Mouse (Mus musculus): ENCODE results near the gene Mettl14. TPM values are rescaled to one million over a fixed set of nuclear protein-coding genes. Genes with fewer than 3 reads are reported as not detected.

Mettl14 gene
- polyA plus RNA-seq, 1 experiment from 2014 or later: 29.2 TPM

GRCm38 (mm10) chr3:123334947-123335346, 51.0 kb downstream of the Mettl14 start:
- H3K9me3 ChIP-seq: no peaks in the 10 kb centered on the region
- peaks cover 17% of the 10 kb centered on the region for H3K36me3 ChIP-seq
- H3K4me3 ChIP-seq: no peak overlapping the region
- no peak overlapping the region; the same call in 1 of the 2 replicates for H3K27ac ChIP-seq
- no peak overlapping the region for H3K9ac ChIP-seq
- WGBS: 67% methylated on average over 7 of the region's 7 CpGs
- H3K4me1 ChIP-seq: peaks cover 13% of the 10 kb centered on the region; the same call in 1 of the 2 replicates
- no peaks in the 10 kb centered on the region for H3K27me3 ChIP-seq
- H3K4me2 ChIP-seq: no peak overlapping the region
- ATAC-seq (ENCODE audit: insufficient number of reproducible peaks, insufficient read depth, low FRiP score, low TSS enrichment, low read depth): no peak

- Histone ChIP-seq H3K4me1 (peaks cover 15% of the 10 kb centered on the region), H3K4me2 (no peak overlapping the region), H3K4me3 (no peak overlapping the region), H3K27ac (no peak overlapping the region), H3K9ac (no peak overlapping the region), H3K27me3 (no peaks in the 10 kb centered on the region), H3K36me3 (peaks cover 17% of the 10 kb centered on the region), H3K9me3 (no peaks in the 10 kb centered on the region)
- 31% methylated on average over 4 of the region's 4 CpGs for WGBS
- no peak for ATAC-seq (ENCODE audit: insufficient number of reproducible peaks, insufficient read depth, low FRiP score, low TSS enrichment, low read depth)
These were observed 52.9 kb downstream of the Mettl14 start for GRCm38 (mm10) chr3:123333055-123333424.

DNA sequence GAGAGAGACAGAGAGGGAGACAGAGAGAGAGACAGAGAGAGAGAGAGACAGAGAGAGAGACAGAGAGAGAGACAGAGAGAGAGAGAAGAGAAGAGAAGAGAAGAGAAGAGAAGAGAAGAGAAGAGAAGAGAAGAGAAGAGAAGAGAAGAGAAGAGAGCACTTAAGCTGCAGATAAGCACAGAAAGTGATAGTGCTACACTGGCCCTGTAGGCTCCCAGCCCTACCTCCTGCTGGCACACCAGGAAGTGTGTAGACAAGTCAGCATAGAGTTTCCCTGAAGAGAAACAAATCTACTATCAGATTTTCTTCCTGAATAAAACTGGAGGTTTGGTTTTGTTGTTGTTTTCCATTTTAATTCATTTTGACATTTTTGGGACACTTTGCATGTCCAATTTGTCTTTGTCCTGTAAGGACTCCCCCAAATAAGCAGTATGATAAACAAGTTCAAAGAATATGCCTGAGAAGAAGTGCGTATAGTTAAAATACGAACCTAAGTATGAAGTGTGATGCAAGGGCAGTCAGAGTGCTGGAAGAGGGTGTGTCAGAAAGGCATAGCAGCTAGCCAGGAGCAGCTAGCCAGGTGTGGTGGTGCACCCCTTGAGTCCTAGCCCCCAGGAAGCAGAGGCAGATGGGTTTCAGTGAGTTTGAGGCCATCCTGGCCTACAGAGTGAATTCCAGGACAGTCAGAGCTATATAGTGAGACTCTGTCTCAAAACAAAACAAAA, 53.4 kb downstream of the Mettl14 start:
- 90% methylated on average over 2 of the region's 2 CpGs for WGBS
- H3K9ac ChIP-seq: no peak overlapping the region
- H3K27me3 ChIP-seq: no peaks in the 10 kb centered on the region
- no peak overlapping the region for H3K4me3 ChIP-seq
- H3K36me3 ChIP-seq: peaks cover 19% of the 10 kb centered on the region
- H3K4me2 ChIP-seq: no peak overlapping the region
- ATAC-seq (ENCODE audit: insufficient number of reproducible peaks, insufficient read depth, low FRiP score, low TSS enrichment, low read depth): no peak
- no peak overlapping the region for H3K27ac ChIP-seq
- H3K4me1 ChIP-seq: peaks cover 12% of the 10 kb centered on the region
- no peaks in the 10 kb centered on the region for H3K9me3 ChIP-seq

GRCm38 (mm10) chr3:123330221-123330620, 55.7 kb downstream of the Mettl14 start:
- Histone ChIP-seq H3K36me3 (peaks cover 16% of the 10 kb centered on the region), H3K4me3 (no peak overlapping the region), H3K9ac (no peak overlapping the region), H3K27ac (no peak overlapping the region), H3K27me3 (no peaks in the 10 kb centered on the region), H3K4me2 (no peak overlapping the region), H3K9me3 (no peaks in the 10 kb centered on the region), H3K4me1 (peaks cover 9% of the 10 kb centered on the region; the same call in 1 of the 2 replicates)
- 77% methylated on average over 4 of the region's 4 CpGs for WGBS
- ATAC-seq (ENCODE audit: insufficient number of reproducible peaks, insufficient read depth, low FRiP score, low TSS enrichment, low read depth): no peak

- H3K9ac ChIP-seq: no peak overlapping the region
- no peaks in the 10 kb centered on the region for H3K9me3 ChIP-seq
- peaks cover 12% of the 10 kb centered on the region for H3K4me1 ChIP-seq
- ATAC-seq (ENCODE audit: insufficient number of reproducible peaks, insufficient read depth, low FRiP score, low TSS enrichment, low read depth): no peak
- H3K27ac ChIP-seq: no peak overlapping the region
- H3K36me3 ChIP-seq: peaks cover 16% of the 10 kb centered on the region
- 41% methylated on average over 6 of the region's 6 CpGs for WGBS
- no peak overlapping the region for H3K4me3 ChIP-seq
- no peak overlapping the region for H3K4me2 ChIP-seq
- H3K27me3 ChIP-seq: no peaks in the 10 kb centered on the region
These were observed 56.7 kb downstream of the Mettl14 start for GRCm38 (mm10) chr3:123329251-123329650.

DNA sequence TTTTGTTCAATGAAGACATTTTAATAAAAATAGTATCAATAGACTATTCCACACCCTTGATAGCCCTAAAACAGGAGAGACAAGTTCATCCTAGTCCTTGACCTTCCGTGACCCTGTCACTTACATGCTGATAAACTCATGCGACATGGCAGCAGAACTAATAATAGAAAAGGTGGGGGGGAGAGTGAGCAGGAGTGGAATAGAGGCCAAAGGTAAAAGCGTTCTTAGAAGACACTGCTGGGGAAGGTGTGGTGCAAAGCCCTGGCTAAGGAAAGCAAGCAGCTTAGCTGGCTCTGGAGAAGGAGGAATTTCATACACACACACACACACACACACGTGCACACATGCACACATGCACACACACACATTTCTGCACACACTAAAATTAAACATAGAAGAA, 61.6 kb downstream of the Mettl14 start:
- 77% methylated on average over 4 of the region's 4 CpGs for WGBS
- H3K36me3 ChIP-seq: peaks cover 12% of the 10 kb centered on the region
- H3K9ac ChIP-seq: no peak overlapping the region
- H3K9me3 ChIP-seq: no peaks in the 10 kb centered on the region
- no peaks in the 10 kb centered on the region for H3K27me3 ChIP-seq
- H3K27ac ChIP-seq: no peak overlapping the region
- no peak overlapping the region for H3K4me3 ChIP-seq
- no peak overlapping the region for H3K4me2 ChIP-seq
- peaks cover 12% of the 10 kb centered on the region for H3K4me1 ChIP-seq
- no peak for ATAC-seq (ENCODE audit: insufficient number of reproducible peaks, insufficient read depth, low FRiP score, low TSS enrichment, low read depth)

GRCm38 (mm10) chr3:123322147-123322546, 63.8 kb downstream of the Mettl14 start:
- peaks cover 5% of the 10 kb centered on the region; the same call in 1 of the 2 replicates for H3K36me3 ChIP-seq
- no peak for ATAC-seq (ENCODE audit: insufficient number of reproducible peaks, insufficient read depth, low FRiP score, low TSS enrichment, low read depth)
- peaks cover 10% of the 10 kb centered on the region; the same call in 1 of the 2 replicates for H3K4me1 ChIP-seq
- H3K4me3 ChIP-seq: no peak overlapping the region
- H3K9me3 ChIP-seq: no peaks in the 10 kb centered on the region
- H3K4me2 ChIP-seq: no peak overlapping the region
- no peaks in the 10 kb centered on the region for H3K27me3 ChIP-seq
- WGBS: 25% methylated on average over 1 of the region's 1 CpGs
- H3K9ac ChIP-seq: no peak overlapping the region
- no peak overlapping the region for H3K27ac ChIP-seq

- Histone ChIP-seq H3K27me3 (no peaks in the 10 kb centered on the region), H3K27ac (no peak overlapping the region), H3K9ac (no peak overlapping the region), H3K4me2 (no peak overlapping the region), H3K4me3 (no peak overlapping the region), H3K36me3 (0 out of 2 replicates have a peak, but pooled peaks cover 4% of the 10 kb centered on the region), H3K4me1 (peaks cover 10% of the 10 kb centered on the region; the same call in 1 of the 2 replicates), H3K9me3 (no peaks in the 10 kb centered on the region)
- ATAC-seq (ENCODE audit: insufficient number of reproducible peaks, insufficient read depth, low FRiP score, low TSS enrichment, low read depth): no peak
- WGBS: 90% methylated on average over 6 of the region's 6 CpGs
These were observed 64.3 kb downstream of the Mettl14 start for GRCm38 (mm10) chr3:123321612-123322011.

DNA sequence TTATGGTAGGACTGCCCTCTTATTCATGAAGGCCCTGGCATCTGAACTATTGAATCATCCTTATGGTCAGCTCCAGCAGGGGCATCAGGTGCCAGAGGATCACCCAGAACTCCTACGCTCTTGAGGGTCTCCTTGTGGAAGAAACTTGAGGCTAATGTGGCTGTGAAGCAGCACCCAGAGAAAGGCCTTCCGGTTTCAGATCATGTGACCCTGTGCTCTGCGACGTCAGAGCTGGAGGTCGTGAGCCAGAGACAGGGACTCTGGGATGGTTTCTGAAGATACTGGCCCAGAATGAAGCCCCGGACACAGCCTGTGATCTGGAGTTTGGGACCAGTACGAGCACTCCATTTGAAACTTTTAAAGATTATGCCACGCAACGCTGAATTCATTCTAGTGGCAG, 65.6 kb downstream of the Mettl14 start:
- H3K9me3 ChIP-seq: no peaks in the 10 kb centered on the region

More for the DNA sequence above, 65.6 kb downstream of the Mettl14 start:
- Histone ChIP-seq H3K36me3 (0 out of 2 replicates have a peak, but pooled peaks cover 4% of the 10 kb centered on the region), H3K27me3 (no peaks in the 10 kb centered on the region), H3K4me3 (no peak overlapping the region), H3K4me1 (peaks cover 10% of the 10 kb centered on the region; the same call in 1 of the 2 replicates), H3K27ac (no peak overlapping the region), H3K4me2 (no peak overlapping the region), H3K9ac (no peak overlapping the region)
- ATAC-seq (ENCODE audit: insufficient number of reproducible peaks, insufficient read depth, low FRiP score, low TSS enrichment, low read depth): no peak
- WGBS: 80% methylated on average over 9 of the region's 9 CpGs

Other genes starting within 250 kb of the Mettl14 start
- gene Synpo2, start 150.0 kb downstream of the Mettl14 start, polyA plus RNA-seq (2015; fragmentation: Nextera tagmentation; extraction: Ambion mirVana): 5.6 and 7.2 TPM in 2 replicates
- 75.1 and 81.7 TPM in 2 replicates for gene Sec24d, start 118.7 kb downstream of the Mettl14 start, polyA plus RNA-seq (2015; fragmentation: Nextera tagmentation; extraction: Ambion mirVana)
- 22.8 and 26.9 TPM in 2 replicates for gene Prss12, start 60.8 kb upstream of the Mettl14 start, polyA plus RNA-seq (2015; fragmentation: Nextera tagmentation; extraction: Ambion mirVana)